Comparison of ENCODE assay signal across 22 mouse cellular contexts in the genomic region with DNA sequence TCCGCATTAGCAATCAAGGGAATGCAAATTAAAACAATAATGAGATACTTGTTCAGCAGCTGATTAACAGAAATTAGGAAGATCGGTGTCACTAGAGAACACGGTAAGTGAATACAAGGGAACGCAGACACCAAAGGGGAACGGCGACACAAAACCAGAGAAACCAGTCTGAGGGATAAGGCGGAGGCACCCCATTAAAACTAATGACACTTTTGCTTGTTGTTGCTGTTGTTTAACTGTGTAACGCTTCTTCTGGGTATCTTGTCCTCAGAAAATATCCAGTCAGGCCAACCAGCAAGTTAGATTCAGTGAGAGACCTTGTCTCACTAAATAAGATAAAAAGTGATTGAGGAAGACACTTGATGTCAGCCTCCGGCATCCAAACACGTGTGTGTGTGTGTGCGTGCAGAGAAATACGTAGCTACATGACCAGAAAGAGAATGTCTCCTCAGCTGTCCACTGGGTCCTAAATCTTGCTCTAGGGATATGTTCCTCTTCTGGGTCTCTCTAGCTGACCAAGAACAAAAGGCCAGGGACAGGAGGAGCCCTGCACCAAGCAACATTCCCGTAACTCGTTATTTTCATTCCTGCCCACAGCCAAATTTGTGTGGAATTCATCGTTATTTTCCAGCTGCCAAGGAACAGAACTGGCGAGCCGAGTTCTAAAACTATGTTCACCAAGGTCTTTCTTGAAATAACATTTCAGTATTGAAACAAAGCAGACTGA.
DNase-seq lines count a peak whose midpoint lies in the region; ATAC-seq lines count a peak whose summit lies in the region.
"Had no signal": no experiment of that assay in that cellular context is flagged by ENCODE, and none has a peak within 500 bp of the region (broad histone marks: within the 10 kb centered on the region; RNA-seq: fewer than 3 reads in every experiment).

No protein-coding gene starts in this region.

- ATAC-seq in liver, embryonic 13.5 days (ENCODE audit: low read depth) = no peak
- ATAC-seq in liver, embryonic 11.5 days (replicated peaks; ENCODE audit: low FRiP score) = no peak

- no peak overlapping the region for H3K4me2 ChIP-seq in liver, embryonic 13.5 days
- H3K4me2 ChIP-seq in liver, embryonic 11.5 days = no peak overlapping the region
- H3K4me2 ChIP-seq: heart, embryonic 11.5 days; hindbrain, embryonic 14.5 days; midbrain, embryonic 11.5 days had no signal

- peak; percentile 36 for DNase-seq in adrenal gland, adult 2 months
- DNase-seq in adrenal gland, postnatal 4 days (ENCODE audit: low spot score in 2 of 2) = no peak
- DNase-seq in liver, embryonic 13.5 days = no peak
- DNase-seq in liver, embryonic 11.5 days (ENCODE audit: low spot score) = no peak
- peak; percentile 19 for DNase-seq in urinary bladder, postnatal 14 days (ENCODE audit: low spot score)
- DNase-seq in urinary bladder, adult 18-20 months (ENCODE audit: low spot score in 2 of 2) = no peak
- DNase-seq in testis, postnatal 14 days (ENCODE audit: low spot score) = peak; percentile 54
- DNase-seq in urinary bladder, postnatal 25 days (ENCODE audit: low spot score) = no peak
- DNase-seq: adrenal gland, adult 8-10 months; cerebellum, adult 11-12 months; cerebellum, postnatal 36 days; gastrocnemius, postnatal 36 days; heart, postnatal 14 days; kidney, adult 11 months; spleen, adult 18-20 months; thymus, postnatal 36 days had no signal

- H3K4me3 ChIP-seq in liver, embryonic 13.5 days (replicated peaks) = no peak overlapping the region
- no peak overlapping the region for H3K4me3 ChIP-seq in liver, embryonic 11.5 days (ENCODE audit: low read depth, low read length)
- H3K4me3 ChIP-seq: erythroblast, embryonic 14.5 days had no signal

- H3K9me3 ChIP-seq in liver, embryonic 13.5 days (replicated peaks) = no peaks in the 10 kb centered on the region
- no peaks in the 10 kb centered on the region for H3K9me3 ChIP-seq in liver, embryonic 11.5 days (ENCODE audit: control insufficient read depth, low read length)

- H3K4me1 ChIP-seq in liver, embryonic 13.5 days (replicated peaks) = peaks cover 21% of the 10 kb centered on the region
- H3K4me1 ChIP-seq in liver, embryonic 11.5 days (replicated peaks; ENCODE audit: control insufficient read depth, insufficient read depth, low read length) = peaks cover 3% of the 10 kb centered on the region; the same call in 1 of the 2 replicates

- no peaks in the 10 kb centered on the region for H3K36me3 ChIP-seq in liver, embryonic 13.5 days
- no peaks in the 10 kb centered on the region for H3K36me3 ChIP-seq in liver, embryonic 11.5 days (ENCODE audit: control insufficient read depth, insufficient read depth, low read length)

- 0 out of 2 replicates have a peak overlapping the region, but pooled peaks have one; percentile 23 for H3K27ac ChIP-seq in liver, embryonic 13.5 days
- H3K27ac ChIP-seq in liver, embryonic 11.5 days (ENCODE audit: low read depth, low read length) = no peak overlapping the region
- H3K27ac ChIP-seq: hindbrain, embryonic 14.5 days; kidney, postnatal 0 days; macrophage had no signal

- H3K9ac ChIP-seq in liver, embryonic 13.5 days = no peak overlapping the region
- H3K9ac ChIP-seq in liver, embryonic 11.5 days (ENCODE audit: low read depth, low read length) = no peak overlapping the region
- H3K9ac ChIP-seq: hindbrain, embryonic 14.5 days had no signal

- 76% methylated on average over 17 of the region's 17 CpGs for WGBS in liver, embryonic 13.5 days (ENCODE audit: insufficient replicate concordance)
- 81% methylated on average over 17 of the region's 17 CpGs for WGBS in liver, embryonic 11.5 days

- H3K27me3 ChIP-seq in liver, embryonic 13.5 days = no peaks in the 10 kb centered on the region
- H3K27me3 ChIP-seq in liver, embryonic 11.5 days (replicated peaks; ENCODE audit: control insufficient read depth, insufficient read depth, low read length) = no peaks in the 10 kb centered on the region

Comparison
In these comparisons a context has a peak if more than half of its experiments do, and no peak if none do; other contexts are left out.
1. DNase-seq: peak in adrenal gland, adult 2 months (single experiment), urinary bladder, postnatal 14 days (single experiment) and testis, postnatal 14 days (single experiment); none in adrenal gland, postnatal 4 days (0 of 2), liver, embryonic 13.5 days (single experiment), liver, embryonic 11.5 days (single experiment), urinary bladder, adult 18-20 months (0 of 2) and urinary bladder, postnatal 25 days (single experiment).